Mouse (Mus musculus): Measurements from ENCODE around the gene 1810009A15Rik.
A peak's percentile ranks its signal among the peaks of the same experiment; 100 is the strongest.

DNA sequence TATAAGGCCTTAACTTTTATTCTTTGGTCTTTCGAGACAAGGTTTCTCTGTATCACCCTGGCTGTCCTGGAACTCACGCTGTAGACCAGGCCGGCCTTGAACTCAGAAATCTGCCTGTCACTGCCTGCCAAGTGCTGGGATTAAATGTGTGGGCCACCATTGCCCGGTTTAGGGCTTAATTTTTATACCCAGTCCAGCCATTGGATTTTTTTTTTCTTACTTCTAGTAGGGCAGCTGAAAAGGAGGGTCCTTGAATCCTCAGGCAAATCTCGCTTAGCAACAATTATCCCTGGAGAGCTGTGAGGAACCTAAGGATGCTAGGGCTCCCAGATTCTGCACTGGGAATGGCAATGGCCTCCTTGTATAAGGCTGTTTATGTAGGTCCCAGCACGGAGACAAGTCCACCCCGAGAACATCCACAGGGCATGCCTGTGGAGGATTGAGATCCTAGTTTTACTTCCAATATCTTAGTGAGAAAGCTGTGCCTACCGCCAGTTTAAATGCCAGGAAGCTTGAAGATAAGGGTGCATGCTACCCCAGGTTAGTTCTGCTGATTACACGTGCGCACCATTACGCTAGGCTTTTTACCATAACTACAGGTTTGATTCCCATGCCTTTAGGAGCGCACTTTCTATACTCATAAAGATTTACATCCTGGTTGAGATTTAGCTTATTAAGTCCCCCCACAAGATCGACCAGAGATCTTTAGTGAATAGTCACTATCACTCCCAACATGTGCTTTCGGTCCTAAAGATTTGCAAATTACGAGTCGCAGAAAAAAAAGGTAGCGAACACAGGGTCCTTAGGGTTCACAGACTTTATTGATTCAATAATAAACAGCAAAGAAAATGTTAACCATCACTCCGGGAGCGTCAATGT is 829 bp upstream of the 1810009A15Rik start:
- no peak for TF ChIP-seq USF2 (IDR thresholded peaks at IDR 0.05; ENCODE audit: borderline replicate concordance in 1 of 2, insufficient read depth in 1 of 2, low read depth in 1 of 2, low read length in 2 of 2)
- TF ChIP-seq POLR2AphosphoS2 (IDR thresholded peaks at IDR 0.05; ENCODE audit: low read length), result peak; percentile 94
- no peak for TF ChIP-seq ZNF384 (IDR thresholded peaks at IDR 0.05; ENCODE audit: low read depth, low read length)
